Mouse (Mus musculus): ENCODE measurements around the gene Ncstn.

Gene Ncstn

DNA sequence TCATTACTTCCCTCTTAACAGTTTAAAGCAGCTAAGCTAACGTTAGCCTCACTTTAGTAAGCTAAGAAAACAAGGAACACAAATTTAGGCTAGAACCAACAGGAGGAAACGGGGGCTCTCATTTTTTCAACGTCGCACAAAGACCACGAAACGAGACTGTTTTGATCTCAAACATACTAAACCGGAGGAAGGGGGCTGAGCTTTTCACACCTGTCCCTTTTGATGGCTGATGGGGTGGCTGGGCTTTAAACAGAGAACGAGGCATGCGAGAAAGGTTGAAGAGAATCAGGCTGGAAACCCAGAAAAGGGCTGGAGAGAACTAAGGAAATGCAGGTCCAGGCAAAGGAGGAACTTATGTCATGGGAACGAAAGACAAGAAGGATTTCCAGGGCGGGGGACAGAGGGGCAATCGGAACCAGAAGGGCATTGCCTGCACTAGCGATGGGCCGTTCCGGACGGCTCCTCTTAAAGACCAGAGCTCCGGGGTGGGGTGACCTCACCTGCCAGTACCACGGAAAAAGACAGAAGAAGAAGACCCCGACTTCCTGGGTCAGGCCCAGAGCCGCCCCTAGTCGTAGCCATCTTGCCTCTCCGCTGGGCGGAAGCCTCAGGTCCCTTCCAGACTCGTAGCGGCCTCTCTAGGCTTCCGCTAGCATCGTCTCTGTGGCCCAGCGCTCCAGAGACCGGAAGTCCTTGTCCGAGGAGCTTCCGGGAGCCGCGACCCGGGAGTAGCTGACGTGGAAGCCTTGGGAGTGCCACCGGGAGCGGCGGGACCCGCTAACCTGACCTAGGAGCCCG, at the start of gene Ncstn, which contains the start of gene Copa:
Gene Ncstn (minus strand): TSS at position 695 of the 798 bp plus-strand sequence.
Gene Copa (plus strand): TSS at position 429 of the 798 bp plus-strand sequence.
- peak; percentile 96 for DNase-seq

DNA sequence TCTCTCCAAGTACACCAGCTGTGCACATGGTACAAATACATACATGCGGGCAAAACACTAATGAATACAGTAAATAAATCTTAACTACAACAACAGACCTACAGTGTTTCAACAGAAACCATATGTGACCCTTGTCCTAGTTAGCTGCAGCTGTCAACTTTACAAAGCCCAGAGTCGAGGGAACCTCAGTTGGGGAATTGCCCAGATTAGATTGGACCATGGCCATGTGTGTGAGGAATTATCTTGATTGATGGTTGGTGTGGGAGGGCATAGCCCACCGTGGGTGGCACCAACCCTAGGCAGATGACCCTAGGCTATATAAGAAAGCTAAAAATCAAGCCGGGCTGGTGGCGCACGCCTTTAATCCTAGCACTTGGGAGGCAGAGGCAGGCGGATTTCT, 49.7 kb upstream of the Ncstn start:
- DNase-seq, result no peak

GRCm38 (mm10) chr1:172129780-172130179, 47.2 kb upstream of the Ncstn start:
- no peak for DNase-seq

DNA sequence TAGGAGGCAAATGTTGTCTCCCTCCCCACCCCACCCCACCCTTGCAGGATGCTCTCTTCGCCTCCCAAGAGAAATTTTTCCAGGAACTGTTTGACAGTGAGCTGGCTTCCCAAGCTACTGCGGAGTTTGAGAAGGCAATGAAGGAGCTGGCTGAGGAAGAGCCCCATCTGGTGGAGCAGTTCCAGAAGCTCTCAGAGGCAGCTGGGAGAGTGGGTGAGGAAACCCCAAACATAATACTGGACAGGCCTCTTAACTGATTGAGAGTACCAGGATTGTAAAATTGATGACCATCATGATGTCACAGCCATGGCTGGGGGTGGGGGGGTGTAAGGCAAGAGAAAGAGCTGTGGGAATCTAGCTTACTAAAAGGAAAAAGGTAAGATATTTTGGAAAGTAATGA, 46.5 kb upstream of the Ncstn start:
- DNase-seq, result peak; percentile 29

GRCm38 (mm10) chr1:172128563-172128962, 46.0 kb upstream of the Ncstn start:
- no peak for DNase-seq

DNA sequence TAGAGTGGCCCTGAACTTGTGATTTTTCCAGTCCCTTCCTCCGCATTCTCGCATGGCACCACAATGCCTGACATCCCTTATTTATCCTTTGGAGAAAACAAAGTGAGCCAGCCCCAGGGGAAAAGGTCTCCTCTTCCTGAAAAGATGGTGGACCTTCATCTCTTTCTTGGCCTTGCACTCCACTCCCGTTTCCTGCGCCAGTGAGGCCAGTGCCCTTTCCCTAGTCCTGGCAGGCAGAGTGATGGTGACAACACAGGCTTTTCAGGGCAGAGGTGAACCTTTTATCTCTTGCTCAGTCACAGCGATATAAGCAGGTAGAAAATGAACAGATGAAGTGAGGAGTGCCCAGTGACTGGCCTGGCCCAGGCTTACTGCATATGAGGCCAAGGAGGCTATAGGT, 44.9 kb upstream of the Ncstn start:
- peak; percentile 21 for DNase-seq

DNA sequence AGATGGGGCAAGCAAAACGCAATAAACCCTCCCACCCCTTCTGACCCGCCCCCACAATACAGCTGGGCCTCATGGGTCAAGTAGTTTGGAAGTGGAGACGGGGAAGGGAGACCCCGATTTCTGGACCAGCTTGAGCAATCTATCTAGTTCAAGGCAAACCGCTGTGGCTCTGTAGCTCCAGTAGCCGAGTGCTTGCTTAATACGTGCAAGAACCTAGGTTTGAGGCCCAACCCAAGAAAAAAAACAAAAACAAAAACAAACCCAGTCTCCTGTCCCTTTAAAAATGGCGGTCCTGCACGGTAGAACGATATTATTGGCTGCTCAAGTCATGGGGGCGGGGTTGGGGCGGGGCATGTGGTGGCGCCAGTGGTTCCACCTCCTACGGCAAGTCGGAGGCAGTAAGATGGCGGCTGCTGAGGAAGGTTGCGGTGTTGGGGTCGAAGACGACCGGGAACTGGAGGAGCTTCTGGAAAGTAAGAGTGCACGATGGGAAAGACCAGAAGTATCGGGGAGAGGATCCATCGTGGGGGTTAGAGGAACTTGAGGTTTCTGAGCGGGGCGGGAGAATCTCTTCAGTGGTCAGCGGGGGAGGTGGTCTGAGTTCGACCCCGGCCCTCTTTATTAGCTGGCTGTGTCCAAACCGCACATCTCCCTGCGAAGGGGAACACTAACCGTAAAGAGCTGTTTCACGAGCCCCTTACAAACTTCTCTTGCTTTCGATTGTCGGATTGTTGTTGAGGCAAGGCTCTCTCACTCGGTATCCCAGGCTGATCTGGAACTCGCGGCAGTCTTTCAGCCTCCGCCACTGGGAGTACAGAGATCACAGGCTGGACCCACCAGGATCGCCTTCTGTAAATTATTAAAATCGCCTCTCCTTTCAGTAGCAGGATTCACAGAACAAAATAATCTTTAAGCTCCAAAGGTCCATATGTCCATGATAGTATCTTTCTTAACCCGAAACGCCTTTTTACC, 44.1 kb upstream of the Ncstn start, which contains the start of gene Pex19:
Gene Pex19 (plus strand): TSS at position 380 of the 972 bp plus-strand sequence.
- peak; percentile 89 for DNase-seq

- DNase-seq, result no peak
Measured at GRCm38 (mm10) chr1:172124572-172124971, 42.0 kb upstream of the Ncstn start.

DNA sequence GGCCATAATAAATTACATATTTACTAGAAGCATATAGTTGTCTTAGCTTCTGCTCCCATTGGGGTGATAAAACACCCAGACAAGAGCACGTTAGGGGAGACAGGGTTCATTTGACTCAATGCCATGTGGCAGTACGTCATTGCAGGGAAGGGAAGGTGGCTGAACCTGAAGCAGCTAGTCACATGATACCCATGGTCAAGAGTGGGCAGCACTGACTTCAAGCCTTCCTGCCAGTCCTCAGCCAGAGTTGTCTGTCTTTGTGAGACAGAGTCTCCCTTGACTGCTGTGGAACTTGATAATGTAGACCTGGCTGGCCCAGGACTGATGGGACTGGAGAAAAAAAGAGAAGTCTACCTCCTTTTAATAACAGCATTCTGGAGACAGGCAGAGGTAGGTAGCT, 40.1 kb upstream of the Ncstn start:
- DNase-seq, result no peak

GRCm38 (mm10) chr1:172119720-172120119, 37.1 kb upstream of the Ncstn start:
- DNase-seq, result peak; percentile 69

DNA sequence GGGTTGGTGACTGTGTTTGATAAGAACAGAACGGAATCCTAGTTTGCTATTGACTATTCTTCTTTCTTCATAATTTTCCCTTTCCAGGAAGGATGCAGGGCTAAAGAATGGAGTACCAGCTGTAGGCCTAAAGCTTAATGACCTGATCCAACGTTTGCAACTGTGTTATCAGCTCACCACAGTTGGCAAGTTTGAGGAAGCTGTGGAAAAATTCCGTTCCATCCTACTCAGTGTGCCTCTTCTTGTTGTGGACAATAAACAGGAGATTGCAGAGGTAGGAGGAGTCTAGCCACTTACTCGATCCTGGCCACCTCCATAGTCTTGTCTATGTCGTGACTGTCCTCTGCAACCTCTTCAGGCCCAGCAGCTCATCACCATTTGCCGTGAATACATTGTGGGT, 36.5 kb upstream of the Ncstn start:
- no peak for DNase-seq

DNA sequence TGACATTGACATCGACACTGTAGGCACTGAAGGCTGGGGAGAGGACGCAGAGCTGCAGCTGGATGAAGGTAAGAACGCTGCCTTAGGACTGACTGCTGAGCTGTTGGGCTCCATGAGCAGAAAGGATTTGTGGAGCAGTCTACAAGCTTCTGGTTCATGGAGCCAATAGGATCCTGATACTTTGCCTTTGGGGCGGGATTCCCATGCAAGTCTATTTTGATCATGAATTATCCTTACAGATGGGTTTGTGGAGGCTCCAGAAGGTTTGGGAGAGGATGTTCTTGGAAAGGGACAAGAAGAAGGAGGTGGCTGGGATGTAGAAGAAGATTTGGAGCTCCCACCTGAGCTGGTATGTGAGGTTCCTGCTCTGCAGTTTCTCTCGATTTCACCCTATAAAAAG, 34.4 kb upstream of the Ncstn start:
- DNase-seq, result no peak

- DNase-seq, result no peak
Measured at GRCm38 (mm10) chr1:172107777-172108477, 25.3 kb upstream of the Ncstn start.

DNA sequence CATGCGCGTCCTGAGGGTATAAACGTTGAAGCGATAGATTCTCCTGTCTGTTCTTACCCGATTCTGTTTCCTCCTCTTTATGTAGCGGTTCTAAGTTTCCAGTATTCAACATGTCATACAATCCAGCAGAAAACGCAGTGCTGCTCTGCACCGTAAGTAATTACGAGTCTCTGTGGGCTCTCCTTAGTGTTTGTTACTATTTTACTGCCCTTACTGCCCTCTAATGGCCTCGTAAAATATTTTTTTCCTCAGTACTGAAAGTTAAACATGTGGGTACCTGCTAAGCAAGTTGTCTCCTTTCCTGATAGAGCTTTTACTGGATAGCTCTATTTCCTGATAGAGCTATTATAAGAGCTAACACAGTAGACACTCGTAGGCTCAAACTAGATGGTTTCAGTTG, 22.5 kb upstream of the Ncstn start:
- DNase-seq, result no peak

- DNase-seq, result no peak
Measured at GRCm38 (mm10) chr1:172103619-172104018, 21.0 kb upstream of the Ncstn start.

- DNase-seq, result peak; percentile 88
Measured at GRCm38 (mm10) chr1:172099325-172100033, 16.9 kb upstream of the Ncstn start.

- DNase-seq, result no peak
Measured at GRCm38 (mm10) chr1:172095202-172095601, 12.6 kb upstream of the Ncstn start.

DNA sequence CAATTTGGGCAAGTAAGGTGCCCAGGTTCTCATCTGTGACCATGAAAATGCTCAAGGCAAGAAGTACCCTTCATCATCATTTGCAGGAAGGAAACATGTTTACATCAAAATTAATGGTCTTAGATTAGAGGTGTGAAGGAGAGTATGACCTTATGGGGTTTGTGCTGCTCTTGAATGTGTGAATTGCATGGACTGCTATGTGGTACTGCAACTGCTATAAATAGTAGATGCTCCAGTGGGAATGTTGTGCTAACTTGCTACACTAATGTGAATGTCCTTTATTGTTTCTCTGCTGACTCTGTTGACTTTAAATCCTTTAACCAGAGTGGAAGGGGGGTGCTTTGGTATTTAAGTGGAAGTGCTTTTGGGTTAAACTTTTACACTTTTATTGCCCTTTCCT, 11.7 kb upstream of the Ncstn start:
- peak; percentile 7 for DNase-seq

GRCm38 (mm10) chr1:172093522-172093921, 10.9 kb upstream of the Ncstn start:
- DNase-seq, result peak; percentile 65

DNA sequence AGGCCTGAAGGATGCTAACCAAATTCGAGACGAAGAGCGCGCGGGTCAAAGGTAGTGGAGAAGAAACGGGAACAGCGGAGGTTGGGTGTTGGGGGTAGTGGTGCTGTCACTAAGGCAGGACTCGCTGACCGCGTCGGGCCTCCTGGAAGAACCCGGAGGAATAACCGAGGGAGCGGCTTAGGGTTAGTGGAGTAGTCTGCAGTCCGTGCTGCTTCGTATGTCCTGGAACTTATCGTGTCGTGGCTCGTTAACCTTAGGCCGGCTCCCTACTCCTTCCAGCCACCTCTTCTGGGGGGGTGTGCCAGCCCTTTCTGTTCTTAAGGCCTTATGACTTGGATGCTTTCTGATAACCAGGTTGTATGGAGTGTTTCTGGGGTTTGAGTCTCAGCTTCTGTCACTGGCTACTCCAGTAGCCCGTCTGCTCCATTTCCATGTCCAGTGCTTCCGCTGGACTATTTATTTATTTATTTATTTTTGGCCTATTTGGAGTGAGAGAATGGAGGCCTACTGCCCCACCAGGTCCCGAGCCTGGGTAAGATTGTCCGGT, 377 bp upstream of the Ncstn start:
- DNase-seq, result no peak

- no peak for DNase-seq
Measured at GRCm38 (mm10) chr1:172077981-172078380, 4.6 kb downstream of the Ncstn start.

GRCm38 (mm10) chr1:172072604-172073003, 10.0 kb downstream of the Ncstn start:
- no peak for DNase-seq

Measured in kidney, postnatal 14 days (tissue).